Mouse (Mus musculus): ENCODE measurements around the gene Nup85.

Nup85 gene

GRCm38 (mm10) chr11:115543571-115543970 lies 20.7 kb upstream of the Nup85 start:
- CTCF ChIA-PET: no interaction called here

GRCm38 (mm10) chr11:115552783-115553182 lies 11.5 kb upstream of the Nup85 start:
- POLR2A ChIA-PET: interaction anchor here in 2 of 4 experiments (0.7 to 1.5 kb wide), 7 partner anchors 11 to 162 kb away, joined by 3 to 8 read pairs (median 3); partner anchors contain the start of genes Jpt1 (in 1 of the 2) and Mif4gd (in 1 of the 2)
- CTCF ChIA-PET: interaction anchor here in 2 of 4 experiments (1.3 to 1.9 kb wide), 3 partner anchors 16 to 165 kb away, joined by 5 to 9 read pairs (median 6); no protein-coding TSS in a partner anchor

More at GRCm38 (mm10) chr11:115543571-115543970, 20.7 kb upstream of the Nup85 start:
- POLR2A ChIA-PET: interaction anchor here in 2 of 4 experiments (1.3 kb wide), 2 partner anchors 24 to 30 kb away, joined by 3 to 4 read pairs; partner anchors contain the start of gene Jpt1 (in 1 of the 2)

- ChIA-PET POLR2A (interaction anchor here in 2 of 4 experiments (0.7 to 2.1 kb wide), 9 partner anchors 8 to 57 kb away, joined by 3 to 11 read pairs (median 4); partner anchors contain the start of genes Mif4gd (in 2 of the 2) and Jpt1 (in 1 of the 2)), CTCF (interaction anchor here in 1 of 4 experiments (1.6 to 1.9 kb wide), 2 partner anchors 8 to 167 kb away, joined by 3 to 7 read pairs; partner anchors contain the start of gene Nup85)
Measured at GRCm38 (mm10) chr11:115555717-115556116, 8.5 kb upstream of the Nup85 start.

- CTCF ChIA-PET: interaction anchor here in 3 of 4 experiments (0.6 to 1.7 kb wide), 24 partner anchors 8 to 930 kb away, joined by 3 to 8 read pairs (median 4); partner anchors contain the start of genes Mif4gd (in 2 of the 3), Caskin2 (in 1 of the 3) and Prpsap1 (in 1 of the 3)
- POLR2A ChIA-PET: interaction anchor here (0.6 to 4.1 kb wide), 58 partner anchors 8 to 461 kb away, joined by 3 to 28 read pairs (median 4); partner anchors contain the start of genes Sumo2 (in 3 of the 4), Grb2 (in 2 of the 4), Jpt1 (in 2 of the 4) and Mif4gd (in 2 of the 4)
Measured at GRCm38 (mm10) chr11:115563406-115563805, 828 bp upstream of the Nup85 start.

GRCm38 (mm10) chr11:115564961-115565360 lies 727 bp downstream of the Nup85 start:
- POLR2A ChIA-PET: interaction anchor here in 3 of 4 experiments (0.7 to 4.1 kb wide), 29 partner anchors 8 to 459 kb away, joined by 3 to 28 read pairs (median 8); partner anchors contain the start of genes Jpt1 (in 2 of the 3), Sumo2 (in 2 of the 3), Cdr2l (in 1 of the 3) and Mif4gd (in 1 of the 3)

GRCm38 (mm10) chr11:115579080-115579479 lies 14.8 kb downstream of the Nup85 start:
- CTCF ChIA-PET: interaction anchor here in 2 of 4 experiments (1.2 to 1.8 kb wide), 3 partner anchors 9 to 16 kb away, joined by 3 to 5 read pairs (median 4); no protein-coding TSS in a partner anchor

More at GRCm38 (mm10) chr11:115564961-115565360, 727 bp downstream of the Nup85 start:
- CTCF ChIA-PET: interaction anchor here (0.6 to 1.5 kb wide), 7 partner anchors 25 to 178 kb away, joined by 3 to 8 read pairs (median 4); no protein-coding TSS in a partner anchor

GRCm38 (mm10) chr11:115582913-115583606 lies 18.8 kb downstream of the Nup85 start:
- CTCF ChIA-PET: no interaction called here

More at GRCm38 (mm10) chr11:115579080-115579479, 14.8 kb downstream of the Nup85 start:
- POLR2A ChIA-PET: interaction anchor here (0.7 to 3.9 kb wide), 18 partner anchors 9 to 65 kb away, joined by 3 to 18 read pairs (median 6); partner anchors contain the start of genes Jpt1 (in 2 of the 4), Mif4gd (in 2 of the 4), Nup85 (in 1 of the 4) and Slc25a19 (in 1 of the 4)

GRCm38 (mm10) chr11:115584376-115585073 lies 20.3 kb downstream of the Nup85 start:
- POLR2A ChIA-PET: interaction anchor here in 3 of 4 experiments (0.6 to 23.6 kb wide), 17 partner anchors 10 to 95 kb away, joined by 3 to 335 read pairs (median 6); partner anchors contain the start of genes Mif4gd (in 2 of the 3), Nup85 (in 2 of the 3), Jpt1 (in 1 of the 3) and Slc25a19 (in 1 of the 3)
- CTCF ChIA-PET: interaction anchor here in 1 of 4 experiments (0.6 kb wide), 1 partner anchor 46 kb away, joined by 4 read pairs; no protein-coding TSS in a partner anchor

More at GRCm38 (mm10) chr11:115582913-115583606, 18.8 kb downstream of the Nup85 start:
- POLR2A ChIA-PET: interaction anchor here in 3 of 4 experiments (0.6 to 23.6 kb wide), 19 partner anchors 8 to 442 kb away, joined by 3 to 335 read pairs (median 7); partner anchors contain the start of genes Mif4gd (in 3 of the 3), Nup85 (in 2 of the 3) and Jpt1 (in 1 of the 3)

GRCm38 (mm10) chr11:115585573-115586100 lies 21.4 kb downstream of the Nup85 start:
- ChIA-PET CTCF (interaction anchor here in 2 of 4 experiments (0.5 to 1.5 kb wide), 2 partner anchors 9 to 43 kb away, joined by 3 to 5 read pairs; no protein-coding TSS in a partner anchor), POLR2A (interaction anchor here in 3 of 4 experiments (0.8 to 23.6 kb wide), 11 partner anchors 9 to 96 kb away, joined by 3 to 335 read pairs (median 6); partner anchors contain the start of genes Mif4gd (in 2 of the 3) and Nup85 (in 1 of the 3))

- POLR2A ChIA-PET: interaction anchor here in 2 of 4 experiments (0.6 to 23.6 kb wide), 12 partner anchors 9 to 359 kb away, joined by 3 to 335 read pairs (median 6); partner anchors contain the start of genes Mif4gd (in 2 of the 2), Nup85 (in 1 of the 2) and Sumo2 (in 1 of the 2)
- CTCF ChIA-PET: interaction anchor here in 1 of 4 experiments (1.5 kb wide), 1 partner anchor 9 kb away, joined by 5 read pairs; no protein-coding TSS in a partner anchor
Measured at GRCm38 (mm10) chr11:115586403-115586802, 22.2 kb downstream of the Nup85 start.

GRCm38 (mm10) chr11:115587984-115588383 lies 23.8 kb downstream of the Nup85 start:
- POLR2A ChIA-PET: interaction anchor here (0.7 to 23.6 kb wide), 24 partner anchors 8 to 551 kb away, joined by 3 to 335 read pairs (median 5); partner anchors contain the start of genes Mif4gd (in 3 of the 4), Nup85 (in 2 of the 4), Fdxr (in 1 of the 4) and Jpt1 (in 1 of the 4)
- CTCF ChIA-PET: interaction anchor here (0.5 to 1.5 kb wide), 9 partner anchors 10 to 242 kb away, joined by 3 to 7 read pairs (median 4); partner anchors contain the start of genes Mif4gd (in 1 of the 4) and Nup85 (in 1 of the 4)

GRCm38 (mm10) chr11:115590526-115591075 lies 26.4 kb downstream of the Nup85 start:
- POLR2A ChIA-PET: interaction anchor here (0.6 to 23.6 kb wide), 27 partner anchors 9 to 500 kb away, joined by 3 to 335 read pairs (median 5); partner anchors contain the start of genes Mif4gd (in 3 of the 4), Nup85 (in 2 of the 4), Armc7 (in 1 of the 4) and Jpt1 (in 1 of the 4)
- CTCF ChIA-PET: interaction anchor here in 2 of 4 experiments (1.1 to 1.6 kb wide), 5 partner anchors 26 to 132 kb away, joined by 3 to 6 read pairs (median 3); partner anchors contain the start of gene Nup85 (in 1 of the 2)

GRCm38 (mm10) chr11:115595209-115595608 lies 31.0 kb downstream of the Nup85 start:
- POLR2A ChIA-PET: interaction anchor here (0.6 to 23.6 kb wide), 27 partner anchors 8 to 937 kb away, joined by 3 to 335 read pairs (median 4); partner anchors contain the start of genes Mif4gd (in 2 of the 4), Jpt1 (in 1 of the 4) and Nup85 (in 1 of the 4)
- CTCF ChIA-PET: interaction anchor here (0.6 to 1.8 kb wide), 22 partner anchors 9 to 1614 kb away, joined by 3 to 13 read pairs (median 4); partner anchors contain the start of genes Nup85 (in 2 of the 4), Mif4gd (in 1 of the 4) and Nt5c (in 1 of the 4)

GRCm38 (mm10) chr11:115598309-115598708 lies 34.1 kb downstream of the Nup85 start:
- CTCF ChIA-PET: interaction anchor here in 1 of 4 experiments (1.0 to 1.9 kb wide), 3 partner anchors 11 to 33 kb away, joined by 3 to 6 read pairs (median 5); partner anchors contain the start of gene Mif4gd
- POLR2A ChIA-PET: interaction anchor here in 2 of 4 experiments (1.5 to 23.6 kb wide), 4 partner anchors 8 to 27 kb away, joined by 3 to 335 read pairs (median 10); partner anchors contain the start of gene Mif4gd (in 1 of the 2)

GRCm38 (mm10) chr11:115599722-115600121 lies 35.5 kb downstream of the Nup85 start:
- CTCF ChIA-PET: interaction anchor here in 3 of 4 experiments (0.6 to 1.9 kb wide), 5 partner anchors 12 to 53 kb away, joined by 3 to 7 read pairs (median 5); partner anchors contain the start of gene Mif4gd (in 1 of the 3)
- POLR2A ChIA-PET: interaction anchor here in 3 of 4 experiments (0.6 to 23.6 kb wide), 15 partner anchors 8 to 425 kb away, joined by 3 to 335 read pairs (median 4); partner anchors contain the start of genes Jpt1 (in 1 of the 3), Mif4gd (in 1 of the 3), Nup85 (in 1 of the 3) and Slc25a19 (in 1 of the 3)

Measured in embryonic stem cell, embryonic (primary cell).